In the genomic region with DNA sequence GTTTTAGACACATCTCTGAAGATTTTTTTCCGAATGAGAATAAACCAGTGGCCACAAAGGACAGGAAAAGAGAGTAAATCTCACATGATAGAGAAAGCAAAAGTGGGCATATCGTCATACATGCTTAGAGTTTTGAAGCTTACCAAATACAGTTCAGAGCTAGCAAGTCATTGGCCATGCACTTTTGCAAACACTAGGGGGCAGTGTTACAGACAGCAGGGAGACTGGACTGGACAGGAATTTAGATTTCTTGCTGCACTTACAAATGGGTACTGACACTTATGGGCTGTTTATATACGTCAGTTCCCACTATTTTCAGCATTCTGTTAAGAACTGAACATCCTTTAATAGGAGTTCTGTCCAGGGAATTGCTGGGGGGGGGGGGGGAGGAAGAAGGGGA, we compare ENCODE assay signal across 9 mouse cellular contexts.
DNase-seq lines count a peak whose midpoint lies in the region; ATAC-seq and TF ChIP-seq lines count a peak whose summit lies in the region.
"Had no signal": no experiment of that assay in that cellular context is flagged by ENCODE, and none has a peak within 500 bp of the region (broad histone marks: within the 10 kb centered on the region; RNA-seq: fewer than 3 reads in every experiment).

No protein-coding gene starts in this region.

- H3K36me3 ChIP-seq in heart, embryonic 16.5 days (ENCODE audit: control insufficient read depth, insufficient read depth) = no peaks in the 10 kb centered on the region
- H3K36me3 ChIP-seq in heart, embryonic 11.5 days (ENCODE audit: control insufficient read depth, insufficient read depth, low read length) = no peaks in the 10 kb centered on the region
- no peaks in the 10 kb centered on the region for H3K36me3 ChIP-seq in C2C12 (ENCODE audit: control insufficient read depth, insufficient read depth)
- H3K36me3 ChIP-seq in forebrain, embryonic 11.5 days (ENCODE audit: control insufficient read depth, insufficient read depth, low read length) = no peaks in the 10 kb centered on the region
- H3K36me3 ChIP-seq: limb, embryonic 12.5 days had no signal

- H3K79me3 ChIP-seq in C2C12 (ENCODE audit: low read depth) = no peaks in the 10 kb centered on the region

- no peak overlapping the region for H3K4me2 ChIP-seq in heart, embryonic 16.5 days (ENCODE audit: low read depth, low read length)
- H3K4me2 ChIP-seq in heart, embryonic 11.5 days = no peak overlapping the region
- no peak overlapping the region for H3K4me2 ChIP-seq in forebrain, embryonic 11.5 days (ENCODE audit: low read depth, low read length, severe bottlenecking)
- H3K4me2 ChIP-seq: limb, embryonic 12.5 days had no signal

- ATAC-seq in heart, embryonic 16.5 days (replicated peaks; ENCODE audit: extremely low read depth, insufficient read depth, low FRiP score) = 0 out of 2 replicates have a peak, but pooled peaks have one; percentile 16
- no peak for ATAC-seq in heart, embryonic 11.5 days (replicated peaks; ENCODE audit: insufficient number of reproducible peaks, low FRiP score, low TSS enrichment)
- 0 out of 2 replicates have a peak, but pooled peaks have one; percentile 11 for ATAC-seq in forebrain, embryonic 11.5 days (replicated peaks; ENCODE audit: low FRiP score)

- no peak overlapping the region for H3K27ac ChIP-seq in heart, embryonic 16.5 days (ENCODE audit: low read length)
- H3K27ac ChIP-seq in heart, embryonic 11.5 days (ENCODE audit: low read depth, low read length) = no peak overlapping the region
- no peak overlapping the region for H3K27ac ChIP-seq in forebrain, embryonic 11.5 days (ENCODE audit: low read depth, low read length)
- H3K27ac ChIP-seq: limb, embryonic 12.5 days had no signal

- H3K79me2 ChIP-seq in C2C12 (ENCODE audit: control insufficient read depth, insufficient read depth) = no peaks in the 10 kb centered on the region

- no peaks in the 10 kb centered on the region for H3K9me3 ChIP-seq in heart, embryonic 16.5 days (replicated peaks; ENCODE audit: control insufficient read depth, low read length)
- H3K9me3 ChIP-seq in heart, embryonic 11.5 days (replicated peaks; ENCODE audit: control insufficient read depth, low read length) = no peaks in the 10 kb centered on the region
- H3K9me3 ChIP-seq in forebrain, embryonic 11.5 days (ENCODE audit: control insufficient read depth, low read length) = no peaks in the 10 kb centered on the region
- H3K9me3 ChIP-seq: limb, embryonic 12.5 days had no signal

- DNase-seq in brain, embryonic 14.5 days (ENCODE audit: low read depth) = peak; percentile 84
- peak; percentile 60 for DNase-seq in forebrain, embryonic 11.5 days (ENCODE audit: low spot score)
- DNase-seq in kidney, postnatal 14 days = peak; percentile 72
- DNase-seq in lung, postnatal 36 days = peak; percentile 75
- peak; percentile 32 for DNase-seq in thymus, postnatal 25 days

- no peak overlapping the region for H3ac ChIP-seq in C2C12 (ENCODE audit: control insufficient read depth, insufficient read length, low read depth)

- WGBS in heart, embryonic 16.5 days = 11% methylated on average over 3 of the region's 3 CpGs
- WGBS in heart, embryonic 11.5 days (ENCODE audit: insufficient replicate concordance) = 23% methylated on average over 3 of the region's 3 CpGs
- 25% methylated on average over 3 of the region's 3 CpGs for WGBS in forebrain, embryonic 11.5 days

- TF ChIP-seq POLR2A in brain, embryonic 14.5 days (IDR thresholded peaks at IDR 0.05; ENCODE audit: borderline replicate concordance, extremely low read depth, insufficient read depth, insufficient read length, poor library complexity, severe bottlenecking) = no peak

- TF ChIP-seq CTCF in C2C12 (IDR thresholded peaks at IDR 0.05; ENCODE audit: control insufficient read depth, insufficient read depth, insufficient read length) = peak; percentile 52
- peak; percentile 87 for TF ChIP-seq CTCF in brain, embryonic 14.5 days (IDR thresholded peaks at IDR 0.05; ENCODE audit: borderline replicate concordance, extremely low read depth, insufficient read depth, insufficient read length)

- peaks cover 17% of the 10 kb centered on the region for H3K4me1 ChIP-seq in heart, embryonic 16.5 days (ENCODE audit: control insufficient read depth, insufficient read depth, low read length)
- H3K4me1 ChIP-seq in heart, embryonic 11.5 days (ENCODE audit: control insufficient read depth, insufficient read depth, low read length) = peaks cover 24% of the 10 kb centered on the region
- H3K4me1 ChIP-seq in forebrain, embryonic 11.5 days (replicated peaks; ENCODE audit: control insufficient read depth, insufficient read depth, low read length) = no peaks in the 10 kb centered on the region

- H3K4me3 ChIP-seq in heart, embryonic 16.5 days (ENCODE audit: low read length) = no peak overlapping the region
- no peak overlapping the region for H3K4me3 ChIP-seq in heart, embryonic 11.5 days (ENCODE audit: low read depth, low read length)
- no peak overlapping the region for H3K4me3 ChIP-seq in C2C12 (ENCODE audit: insufficient read depth, poor library complexity, severe bottlenecking)
- no peak overlapping the region for H3K4me3 ChIP-seq in forebrain, embryonic 11.5 days (ENCODE audit: low read depth, low read length)
- H3K4me3 ChIP-seq: limb, embryonic 12.5 days had no signal

- no peak overlapping the region for H3K9ac ChIP-seq in heart, embryonic 16.5 days (ENCODE audit: low read length)
- H3K9ac ChIP-seq in heart, embryonic 11.5 days (ENCODE audit: low read depth, low read length) = no peak overlapping the region
- H3K9ac ChIP-seq in forebrain, embryonic 11.5 days (ENCODE audit: low read length) = no peak overlapping the region
- H3K9ac ChIP-seq: limb, embryonic 12.5 days had no signal

- no peaks in the 10 kb centered on the region for H3K27me3 ChIP-seq in heart, embryonic 16.5 days (ENCODE audit: control insufficient read depth, insufficient read depth, low read length)
- H3K27me3 ChIP-seq in heart, embryonic 11.5 days (ENCODE audit: control insufficient read depth, insufficient read depth, low read length) = no peaks in the 10 kb centered on the region
- H3K27me3 ChIP-seq in C2C12 (ENCODE audit: control insufficient read depth, insufficient read depth, insufficient read length) = no peaks in the 10 kb centered on the region
- H3K27me3 ChIP-seq in forebrain, embryonic 11.5 days (ENCODE audit: control insufficient read depth, insufficient read depth, low read length) = no peaks in the 10 kb centered on the region
- H3K27me3 ChIP-seq: limb, embryonic 12.5 days had no signal

TF ChIP-seq in C2C12, 6 proteins besides CTCF, POLR2A, EP300 and RAD21:
- TF ChIP-seq MYOD1 (IDR thresholded peaks at IDR 0.05; ENCODE audit: control insufficient read depth, insufficient read length, low read depth) (no peak), FOSL1 (IDR thresholded peaks at IDR 0.05; ENCODE audit: insufficient read depth, low read length, poor library complexity, severe bottlenecking) (no peak), MAX (IDR thresholded peaks at IDR 0.05) (no peak), CEBPB (IDR thresholded peaks at IDR 0.05; ENCODE audit: low read depth) (no peak), USF1 (IDR thresholded peaks at IDR 0.05; ENCODE audit: low read depth) (no peak), MYOG (IDR thresholded peaks at IDR 0.05; ENCODE audit: control insufficient read depth, extremely low read depth, insufficient read length) (no peak)

Comparison
In these comparisons a context has a peak if more than half of its experiments do, and no peak if none do; other contexts are left out.
1. DNase-seq: peak in every context shown above with its lines; median percentile 84 in brain, embryonic 14.5 days; 75 in lung, postnatal 36 days; 72 in kidney, postnatal 14 days; 60 in forebrain, embryonic 11.5 days; 32 in thymus, postnatal 25 days.